Mouse (Mus musculus): ENCODE data around the gene Prkg1. TPM values are rescaled to one million over a fixed set of nuclear protein-coding genes. Genes with fewer than 3 reads are reported as not detected.

Gene Prkg1
- polyA plus RNA-seq, 1 experiment from 2014 or later, result 8.4 TPM

- Histone ChIP-seq H3K27ac (no peak overlapping the region), H3K27me3 (no peaks in the 10 kb centered on the region), H3K9ac (no peak overlapping the region), H3K4me3 (no peak overlapping the region), H3K36me3 (no peaks in the 10 kb centered on the region), H3K4me2 (replicated peaks) (no peak overlapping the region), H3K4me1 (no peaks in the 10 kb centered on the region), H3K9me3 (no peaks in the 10 kb centered on the region)
- WGBS, result 86% methylated on average over 6 of the region's 6 CpGs
- ATAC-seq (ENCODE audit: low FRiP score, low read depth), result no peak
Measured at GRCm38 (mm10) chr19:31158944-31159460, 605.8 kb downstream of the Prkg1 start.

- 54% methylated on average over 5 of the region's 5 CpGs for WGBS
- ATAC-seq (ENCODE audit: low FRiP score, low read depth), result no peak
Measured at GRCm38 (mm10) chr19:31153399-31153798, 611.4 kb downstream of the Prkg1 start.

GRCm38 (mm10) chr19:31149902-31150301 is 614.9 kb downstream of the Prkg1 start:
- no peak overlapping the region for H3K4me3 ChIP-seq
- no peaks in the 10 kb centered on the region for H3K9me3 ChIP-seq
- WGBS, result 89% methylated on average over 2 of the region's 2 CpGs
- H3K4me1 ChIP-seq, result no peaks in the 10 kb centered on the region
- H3K9ac ChIP-seq, result no peak overlapping the region
- no peaks in the 10 kb centered on the region for H3K27me3 ChIP-seq
- ATAC-seq (ENCODE audit: low FRiP score, low read depth), result no peak
- H3K4me2 ChIP-seq (replicated peaks), result no peak overlapping the region
- no peaks in the 10 kb centered on the region for H3K36me3 ChIP-seq
- no peak overlapping the region for H3K27ac ChIP-seq

More at GRCm38 (mm10) chr19:31153399-31153798, 611.4 kb downstream of the Prkg1 start:
- Histone ChIP-seq H3K27me3 (no peaks in the 10 kb centered on the region), H3K4me1 (no peaks in the 10 kb centered on the region), H3K9me3 (no peaks in the 10 kb centered on the region), H3K36me3 (no peaks in the 10 kb centered on the region), H3K4me2 (replicated peaks) (no peak overlapping the region), H3K4me3 (no peak overlapping the region), H3K27ac (no peak overlapping the region), H3K9ac (no peak overlapping the region)

GRCm38 (mm10) chr19:31147457-31147856 is 617.4 kb downstream of the Prkg1 start:
- H3K27me3 ChIP-seq, result no peaks in the 10 kb centered on the region
- 85% methylated on average over 2 of the region's 2 CpGs for WGBS
- H3K27ac ChIP-seq, result no peak overlapping the region
- no peaks in the 10 kb centered on the region for H3K4me1 ChIP-seq
- no peak overlapping the region for H3K4me3 ChIP-seq
- H3K9me3 ChIP-seq, result no peaks in the 10 kb centered on the region
- no peak overlapping the region for H3K9ac ChIP-seq
- no peaks in the 10 kb centered on the region for H3K36me3 ChIP-seq
- ATAC-seq (ENCODE audit: low FRiP score, low read depth), result no peak
- no peak overlapping the region for H3K4me2 ChIP-seq (replicated peaks)

GRCm38 (mm10) chr19:31146156-31146555 is 618.7 kb downstream of the Prkg1 start:
- Histone ChIP-seq H3K36me3 (no peaks in the 10 kb centered on the region), H3K4me1 (no peaks in the 10 kb centered on the region), H3K9me3 (no peaks in the 10 kb centered on the region), H3K4me2 (replicated peaks) (no peak overlapping the region), H3K9ac (no peak overlapping the region), H3K27me3 (no peaks in the 10 kb centered on the region), H3K27ac (no peak overlapping the region), H3K4me3 (no peak overlapping the region)
- ATAC-seq (ENCODE audit: low FRiP score, low read depth), result no peak
- WGBS, result 87% methylated on average over 3 of the region's 3 CpGs

- ATAC-seq (ENCODE audit: low FRiP score, low read depth), result no peak
- H3K4me2 ChIP-seq (replicated peaks), result no peak overlapping the region
- H3K4me3 ChIP-seq, result no peak overlapping the region
- 82% methylated on average over 7 of the region's 7 CpGs for WGBS
- H3K9ac ChIP-seq, result no peak overlapping the region
- no peaks in the 10 kb centered on the region for H3K27me3 ChIP-seq
- H3K27ac ChIP-seq, result no peak overlapping the region
- H3K36me3 ChIP-seq, result no peaks in the 10 kb centered on the region
- H3K4me1 ChIP-seq, result no peaks in the 10 kb centered on the region
- H3K9me3 ChIP-seq, result no peaks in the 10 kb centered on the region
Measured at GRCm38 (mm10) chr19:31141905-31142304, 622.9 kb downstream of the Prkg1 start.

- Histone ChIP-seq H3K36me3 (no peaks in the 10 kb centered on the region), H3K4me2 (replicated peaks) (no peak overlapping the region), H3K27me3 (no peaks in the 10 kb centered on the region), H3K9me3 (no peaks in the 10 kb centered on the region), H3K9ac (no peak overlapping the region), H3K4me1 (no peaks in the 10 kb centered on the region), H3K27ac (no peak overlapping the region), H3K4me3 (no peak overlapping the region)
- no peak for ATAC-seq (ENCODE audit: low FRiP score, low read depth)
- 49% methylated on average over 2 of the region's 2 CpGs for WGBS
Measured at GRCm38 (mm10) chr19:31136316-31136715, 628.5 kb downstream of the Prkg1 start.

- no peaks in the 10 kb centered on the region for H3K4me1 ChIP-seq
- no peak overlapping the region for H3K27ac ChIP-seq
- H3K9ac ChIP-seq, result no peak overlapping the region
- H3K9me3 ChIP-seq, result no peaks in the 10 kb centered on the region
- WGBS, result 67% methylated on average over 8 of the region's 8 CpGs
- no peaks in the 10 kb centered on the region for H3K36me3 ChIP-seq
- no peaks in the 10 kb centered on the region for H3K27me3 ChIP-seq
- no peak overlapping the region for H3K4me2 ChIP-seq (replicated peaks)
- no peak overlapping the region for H3K4me3 ChIP-seq
- ATAC-seq (ENCODE audit: low FRiP score, low read depth), result no peak
Measured at GRCm38 (mm10) chr19:31132614-31133013, 632.2 kb downstream of the Prkg1 start.

- H3K4me3 ChIP-seq, result no peak overlapping the region
Measured at GRCm38 (mm10) chr19:31124628-31125027, 640.2 kb downstream of the Prkg1 start.

GRCm38 (mm10) chr19:31114690-31115089 is 650.1 kb downstream of the Prkg1 start:
- Histone ChIP-seq H3K9ac (no peak overlapping the region), H3K27ac (no peak overlapping the region), H3K4me3 (no peak overlapping the region), H3K4me1 (no peaks in the 10 kb centered on the region), H3K36me3 (no peaks in the 10 kb centered on the region), H3K9me3 (no peaks in the 10 kb centered on the region), H3K4me2 (replicated peaks) (no peak overlapping the region), H3K27me3 (no peaks in the 10 kb centered on the region)
- WGBS, result 31% methylated on average over 4 of the region's 4 CpGs
- ATAC-seq (ENCODE audit: low FRiP score, low read depth), result no peak

More at GRCm38 (mm10) chr19:31124628-31125027, 640.2 kb downstream of the Prkg1 start:
- no peaks in the 10 kb centered on the region for H3K27me3 ChIP-seq
- H3K36me3 ChIP-seq, result no peaks in the 10 kb centered on the region
- no peak overlapping the region for H3K4me2 ChIP-seq (replicated peaks)
- H3K9me3 ChIP-seq, result no peaks in the 10 kb centered on the region
- H3K4me1 ChIP-seq, result no peaks in the 10 kb centered on the region
- ATAC-seq (ENCODE audit: low FRiP score, low read depth), result no peak
- H3K9ac ChIP-seq, result no peak overlapping the region
- WGBS, result 89% methylated on average over 3 of the region's 3 CpGs
- no peak overlapping the region for H3K27ac ChIP-seq

- H3K36me3 ChIP-seq, result no peaks in the 10 kb centered on the region
- WGBS, result 18% methylated on average over 9 of the region's 9 CpGs
- H3K9ac ChIP-seq, result no peak overlapping the region
- H3K27me3 ChIP-seq, result no peaks in the 10 kb centered on the region
- ATAC-seq (ENCODE audit: low FRiP score, low read depth), result peak; percentile 28; the same call in 1 of the 2 replicates
- H3K4me2 ChIP-seq (replicated peaks), result no peak overlapping the region
- H3K4me3 ChIP-seq, result no peak overlapping the region
- H3K9me3 ChIP-seq, result no peaks in the 10 kb centered on the region
- no peak overlapping the region for H3K27ac ChIP-seq
- H3K4me1 ChIP-seq, result peaks cover 11% of the 10 kb centered on the region; the same call in 1 of the 2 replicates
Measured at GRCm38 (mm10) chr19:31106835-31107554, 657.8 kb downstream of the Prkg1 start.

- H3K27me3 ChIP-seq, result no peaks in the 10 kb centered on the region
- H3K36me3 ChIP-seq, result no peaks in the 10 kb centered on the region
- H3K4me1 ChIP-seq, result peaks cover 11% of the 10 kb centered on the region; the same call in 1 of the 2 replicates
- no peak overlapping the region for H3K9ac ChIP-seq
- no peak overlapping the region for H3K27ac ChIP-seq
- no peak overlapping the region for H3K4me2 ChIP-seq (replicated peaks)
- 46% methylated on average over 3 of the region's 3 CpGs for WGBS
- H3K4me3 ChIP-seq, result no peak overlapping the region
- no peak for ATAC-seq (ENCODE audit: low FRiP score, low read depth)
- H3K9me3 ChIP-seq, result no peaks in the 10 kb centered on the region
Measured at GRCm38 (mm10) chr19:31106036-31106435, 658.8 kb downstream of the Prkg1 start.

- H3K9ac ChIP-seq, result no peak overlapping the region
- no peak overlapping the region for H3K27ac ChIP-seq
- no peaks in the 10 kb centered on the region for H3K27me3 ChIP-seq
- no peak overlapping the region for H3K4me2 ChIP-seq (replicated peaks)
- no peak overlapping the region for H3K4me3 ChIP-seq
- no peak for ATAC-seq (ENCODE audit: low FRiP score, low read depth)
- 72% methylated on average over 6 of the region's 6 CpGs for WGBS
- peaks cover 11% of the 10 kb centered on the region; the same call in 1 of the 2 replicates for H3K4me1 ChIP-seq
- H3K9me3 ChIP-seq, result no peaks in the 10 kb centered on the region
- H3K36me3 ChIP-seq, result no peaks in the 10 kb centered on the region
Measured at GRCm38 (mm10) chr19:31104764-31105163, 660.1 kb downstream of the Prkg1 start.
